Mouse (Mus musculus): ENCODE data around the gene Med27. TPM values are rescaled to one million over a fixed set of nuclear protein-coding genes. Genes with fewer than 3 reads are reported as not detected.

Gene Med27
- total RNA-seq (2021): 10 to 100 TPM; 23.6 to 25.3 TPM

DNA sequence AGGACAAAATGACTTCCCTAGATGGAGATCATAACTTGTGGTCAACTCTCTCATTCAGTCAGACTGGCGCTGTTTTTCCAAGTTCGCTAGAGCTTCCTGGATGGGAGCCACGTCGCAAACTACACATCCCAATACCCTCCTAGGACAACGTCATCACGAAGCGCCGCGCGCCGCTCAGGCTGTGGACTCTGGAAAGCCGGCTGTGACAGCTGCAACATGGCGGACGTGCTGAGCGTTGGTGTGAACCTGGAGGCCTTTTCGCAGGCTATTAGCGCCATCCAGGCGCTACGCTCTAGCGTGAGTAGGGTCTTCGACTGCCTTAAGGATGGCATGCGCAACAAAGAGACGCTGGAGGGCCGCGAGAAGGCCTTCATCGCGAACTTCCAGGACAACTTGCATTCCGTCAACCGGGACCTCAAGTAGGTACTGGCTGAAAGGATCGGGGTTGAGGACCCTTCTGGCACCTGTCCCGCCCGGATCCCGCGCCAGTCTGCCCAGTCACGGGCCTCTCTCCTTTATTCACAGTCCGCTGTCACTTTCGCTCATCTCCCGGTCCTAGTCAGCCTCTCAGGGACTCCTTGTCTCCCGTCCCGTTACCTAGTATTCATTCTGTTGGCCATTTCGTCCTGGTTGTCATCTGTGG, at the start of gene Med27:
Med27 (plus strand) TSS at position 191 of the 643 bp plus-strand sequence.
- DNase-seq: peak; percentile 96

- DNase-seq: peak; percentile 70
Observed at GRCm38 (mm10) chr2:29309966-29310365, 36.7 kb upstream of the Med27 start.

DNA sequence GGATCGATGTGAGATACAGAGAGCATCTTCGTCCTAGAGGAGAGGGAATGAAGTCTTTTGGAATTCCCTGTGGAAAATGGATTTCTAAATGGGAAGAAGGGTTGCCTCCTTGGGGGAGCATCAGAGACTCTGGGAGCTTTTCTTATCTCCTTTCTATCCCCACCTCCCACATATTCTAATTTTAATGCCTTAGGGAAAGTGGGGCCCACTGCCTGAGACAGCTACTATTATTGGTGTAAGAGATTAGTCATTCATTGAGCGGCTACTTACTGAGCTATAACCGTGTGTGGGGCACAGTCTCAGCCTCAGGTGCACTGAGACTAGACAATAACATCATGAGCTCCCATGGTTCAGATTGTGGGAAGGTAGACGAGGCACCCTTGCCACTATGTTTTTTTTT, 34.6 kb upstream of the Med27 start:
- no peak for DNase-seq

- no peak for DNase-seq
Observed at GRCm38 (mm10) chr2:29317906-29318470, 28.6 kb upstream of the Med27 start.

GRCm38 (mm10) chr2:29318596-29318995, 28.0 kb upstream of the Med27 start:
- no peak for DNase-seq

- DNase-seq: no peak
Observed at GRCm38 (mm10) chr2:29320229-29320751, 26.3 kb upstream of the Med27 start.

GRCm38 (mm10) chr2:29320780-29321179, 25.8 kb upstream of the Med27 start:
- DNase-seq: no peak

GRCm38 (mm10) chr2:29324456-29324855, 22.2 kb upstream of the Med27 start:
- DNase-seq: no peak

- no peak for DNase-seq
Observed at GRCm38 (mm10) chr2:29330471-29330870, 16.1 kb upstream of the Med27 start.

- no peak for DNase-seq
Observed at GRCm38 (mm10) chr2:29338396-29338795, 8.2 kb upstream of the Med27 start.

- DNase-seq: peak; percentile 31
Observed at GRCm38 (mm10) chr2:29358696-29359375, 12.2 kb downstream of the Med27 start.

- DNase-seq: no peak
Observed at GRCm38 (mm10) chr2:29360956-29361355, 14.3 kb downstream of the Med27 start.

DNA sequence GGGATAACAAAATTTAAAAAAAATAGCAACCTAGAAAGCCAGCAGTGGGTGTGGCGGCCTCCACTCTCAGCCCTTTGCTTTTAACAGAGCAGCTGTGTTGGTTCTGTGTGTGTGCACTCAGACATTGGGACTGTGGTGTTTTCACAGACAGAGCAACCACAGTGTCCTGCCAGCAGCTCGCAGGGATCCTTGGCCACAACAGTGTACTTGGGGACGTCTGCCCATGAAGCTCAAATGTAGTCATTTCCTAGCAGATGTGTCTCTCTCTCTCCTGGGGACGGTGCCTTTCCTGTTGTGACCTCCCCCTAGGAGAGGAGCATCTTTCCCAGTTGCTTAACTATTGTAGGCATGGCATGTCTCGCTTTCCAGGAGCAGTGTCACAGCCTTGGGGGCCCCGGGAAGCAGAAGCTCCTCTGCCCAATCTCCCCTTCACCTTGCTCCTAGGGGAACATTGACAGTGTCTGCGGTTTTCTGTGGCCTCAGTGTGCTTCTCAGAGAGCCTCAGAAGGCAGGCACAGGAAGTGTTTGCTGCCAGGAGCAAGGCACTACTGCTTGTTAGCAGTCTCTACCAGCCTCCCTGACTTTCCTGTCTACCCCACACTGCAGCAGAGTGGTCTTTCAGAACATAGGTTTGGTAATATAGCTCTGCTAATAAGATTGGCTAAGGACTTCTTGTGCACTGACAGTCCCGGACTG, 18.5 kb downstream of the Med27 start:
- DNase-seq: no peak

DNA sequence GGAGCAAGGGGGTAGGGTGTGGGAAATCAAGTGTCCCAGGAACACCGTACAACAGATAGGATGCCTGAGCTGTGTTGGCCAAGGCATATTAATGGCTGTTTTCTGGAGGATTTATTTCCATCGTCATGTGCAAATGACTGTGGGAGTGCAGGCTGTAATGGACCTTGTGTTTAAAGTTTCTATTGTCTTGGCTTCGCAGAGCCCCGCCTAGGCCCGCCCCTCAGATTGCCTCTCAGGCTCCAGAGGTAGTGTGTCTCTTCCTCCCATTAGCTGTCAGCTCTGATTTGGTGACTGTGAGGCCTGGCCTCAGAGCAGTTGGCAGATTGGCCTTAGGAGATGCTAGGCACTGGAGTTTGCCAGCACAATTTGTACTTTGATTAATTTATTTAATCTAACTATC, 22.1 kb downstream of the Med27 start:
- DNase-seq: no peak

GRCm38 (mm10) chr2:29372176-29372575, 25.6 kb downstream of the Med27 start:
- DNase-seq: no peak

DNA sequence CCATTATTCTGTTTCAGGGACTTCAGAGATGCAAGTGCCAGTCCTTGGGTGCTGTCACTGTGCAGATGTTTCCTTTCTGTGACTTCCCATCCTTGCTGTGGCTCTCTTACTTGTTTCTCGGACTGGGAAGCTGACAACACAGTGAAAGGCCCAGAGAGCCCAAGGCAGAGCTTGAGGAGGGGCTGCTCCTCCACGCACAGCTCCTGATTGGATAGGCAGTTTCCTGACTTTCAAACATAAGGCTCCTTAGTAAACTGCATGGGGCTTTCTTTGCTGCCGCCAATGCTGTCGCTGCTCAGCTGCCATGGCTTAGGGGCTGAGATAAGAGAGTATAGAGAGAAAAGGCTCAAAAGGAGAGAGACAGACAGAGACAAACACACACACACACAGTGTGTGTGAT, 35.1 kb downstream of the Med27 start:
- peak; percentile 12 for DNase-seq

DNA sequence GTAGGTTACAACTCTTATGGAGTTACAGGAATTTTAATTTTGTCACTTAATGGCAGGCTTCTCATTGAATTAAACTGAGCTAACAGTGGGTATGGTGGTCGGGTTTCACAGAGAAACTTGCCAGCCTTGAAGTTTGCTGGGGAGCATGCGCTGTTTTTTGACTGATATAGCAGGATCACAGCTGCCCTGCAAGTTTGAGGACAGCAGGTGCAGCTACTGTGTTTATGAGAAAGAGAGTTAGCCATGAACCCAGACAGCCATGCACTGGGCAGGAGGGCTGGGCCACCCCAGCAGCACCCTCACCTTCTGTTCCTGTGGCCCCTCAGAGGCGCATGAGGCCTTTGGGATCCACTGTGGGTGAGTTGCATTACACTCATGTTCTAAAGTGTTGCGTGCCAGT, 36.0 kb downstream of the Med27 start:
- no peak for DNase-seq

GRCm38 (mm10) chr2:29383133-29383532, 36.5 kb downstream of the Med27 start:
- no peak for DNase-seq

DNA sequence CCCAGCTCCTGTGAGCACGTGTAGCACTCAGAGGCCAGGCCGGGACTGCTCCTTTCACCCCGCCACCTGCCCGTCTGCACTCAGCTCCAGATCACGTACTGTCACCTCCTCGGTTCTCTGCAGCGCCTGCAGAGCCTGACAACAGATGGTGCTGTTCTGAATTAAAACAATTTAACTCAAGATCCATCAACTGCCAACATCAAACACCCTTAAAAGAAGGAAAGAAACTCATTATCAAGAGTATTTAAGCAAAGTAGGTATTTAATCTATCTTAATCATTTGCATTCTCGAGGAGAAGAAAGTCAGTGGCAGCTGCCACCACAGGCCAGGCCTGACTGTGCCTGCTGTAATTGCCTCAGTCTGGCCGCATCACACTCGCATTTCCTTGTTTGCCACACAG, 38.8 kb downstream of the Med27 start:
- DNase-seq: no peak

GRCm38 (mm10) chr2:29387268-29387667, 40.6 kb downstream of the Med27 start:
- no peak for DNase-seq

GRCm38 (mm10) chr2:29388937-29389336, 42.3 kb downstream of the Med27 start:
- DNase-seq: no peak

- DNase-seq: no peak
Observed at GRCm38 (mm10) chr2:29391086-29391485, 44.5 kb downstream of the Med27 start.

DNA sequence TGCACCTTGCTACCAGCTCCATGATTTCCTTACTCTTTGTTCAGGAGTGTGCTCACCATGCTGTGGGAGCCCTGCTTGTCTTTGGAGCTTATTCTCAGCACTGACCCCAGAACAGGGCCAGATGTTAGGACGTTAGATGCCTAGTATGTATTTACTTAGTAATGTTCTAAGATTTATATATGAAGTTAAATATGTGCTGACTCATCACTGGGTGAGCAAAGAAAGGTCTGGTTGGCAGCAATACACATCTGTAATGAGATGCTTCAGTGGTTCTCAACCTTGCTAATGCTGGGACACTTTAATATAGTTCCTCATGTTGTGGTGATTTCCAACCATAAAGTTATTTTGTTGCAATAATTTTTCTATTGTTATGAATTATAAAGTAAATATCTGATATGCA, 45.4 kb downstream of the Med27 start:
- DNase-seq: no peak
